Mouse (Mus musculus) spleen, adult 2 months (tissue): ENCODE measurements around the gene Med27.

ENCODE experiments used
- CTCF ChIP-seq: fragments of 200-500 bp; IDR thresholded peaks from 2 replicates; pipeline ENCODE4 v1.5.1; 2011; ENCODE audit warnings: mild to moderate bottlenecking, inconsistent platforms; ENCODE audit not compliant: insufficient read depth, insufficient read length, insufficient replicate concordance; ENCODE audit errors: extremely low read depth
- POLR2A ChIP-seq: fragments of 200-500 bp; IDR thresholded peaks from 2 replicates; pipeline ENCODE4 v1.6.1; 2011; ENCODE audit warnings: low read depth, low read length, inconsistent platforms

GRCm38 (mm10) chr2:29426684-29427083 is 80.1 kb downstream of the Med27 start:
- TF ChIP-seq CTCF (no peak), POLR2A (no peak)
